Mouse (Mus musculus): ENCODE measurements around the gene Midn.

DNA sequence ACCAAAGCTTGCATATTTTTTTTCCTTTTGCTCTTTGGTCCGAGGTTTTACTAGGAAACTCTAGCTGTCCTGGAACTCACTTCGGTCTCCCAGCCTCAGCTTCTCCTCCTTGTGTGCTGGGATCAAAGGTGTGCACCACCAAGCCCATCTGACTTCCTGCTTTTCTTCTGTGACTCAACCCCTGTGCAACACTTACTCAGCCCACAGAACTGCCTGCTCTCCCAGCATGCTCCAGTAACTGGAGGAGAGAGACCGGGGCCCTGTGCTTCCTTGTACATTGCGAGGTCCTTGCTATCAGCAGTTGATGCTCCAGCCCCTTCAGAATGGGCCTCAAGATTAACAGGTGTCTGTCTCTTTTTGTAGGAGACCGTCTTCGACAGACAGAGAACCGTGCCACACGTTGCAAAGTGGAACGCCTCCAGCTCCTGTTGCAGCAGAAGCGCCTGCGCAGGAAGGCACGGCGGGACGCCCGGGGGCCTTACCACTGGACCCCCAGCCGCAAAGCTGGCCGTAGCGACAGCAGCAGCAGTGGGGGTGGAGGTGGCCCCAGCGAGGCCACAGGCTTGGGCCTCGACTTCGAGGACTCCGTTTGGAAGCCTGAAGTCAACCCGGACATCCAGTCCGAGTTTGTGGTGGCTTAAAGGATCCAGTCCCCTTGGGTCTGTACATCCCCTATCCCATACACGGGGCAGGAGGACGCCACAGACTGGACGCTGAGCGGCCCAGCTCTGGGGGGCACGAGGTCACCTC, 8.1 kb downstream of the Midn start:
- TF ChIP-seq CTCF (IDR thresholded peaks at IDR 0.05; ENCODE audit: extremely low read depth, insufficient read depth, low read length) (no peak), POLR2A (IDR thresholded peaks at IDR 0.05; ENCODE audit: extremely low read depth, insufficient read depth, low read length) (no peak)
